Mouse (Mus musculus) cerebellum, adult 2 months (tissue): ENCODE data around the gene Rae1. TPM values are rescaled to one million over a fixed set of nuclear protein-coding genes. Genes with fewer than 3 reads are reported as not detected.

Experiments
- DNase-seq, 2 experiments: peaks; one replicate each; pipeline ENCODE4 v3.0.0; 2021
- H3K27ac ChIP-seq: fragments of 200-500 bp; 2 replicates; pipeline ENCODE4 v1.5.1; 2012; ENCODE audit warnings: low read length, control low read depth, inconsistent platforms; ENCODE audit not compliant: insufficient read depth
- H3K27me3 ChIP-seq: fragments of 200-500 bp; 2 replicates; pipeline ENCODE4 v1.6.1; 2012; ENCODE audit warnings: inconsistent platforms, mild to moderate bottlenecking, low read length, moderate library complexity; ENCODE audit not compliant: control insufficient read depth, insufficient read depth
- H3K4me1 ChIP-seq: fragments of 200-500 bp; 2 replicates; pipeline ENCODE4 v1.6.1; 2011; ENCODE audit warnings: low read length; ENCODE audit not compliant: control insufficient read depth, insufficient read depth
- H3K4me3 ChIP-seq: fragments of 200-500 bp; replicated peaks from 2 replicates; pipeline ENCODE3; 2011; ENCODE audit warnings: mild to moderate bottlenecking, low read depth, low read length, control low read depth; ENCODE audit not compliant: insufficient read depth
- CTCF ChIP-seq: fragments of 200-500 bp; IDR thresholded peaks from 2 replicates; pipeline ENCODE4 v1.5.1; 2011; ENCODE audit warnings: low read depth, mild to moderate bottlenecking, control low read depth, low read length, moderate library complexity, borderline replicate concordance; ENCODE audit not compliant: insufficient read depth
- POLR2A ChIP-seq: fragments of 200-500 bp; IDR thresholded peaks from 2 replicates; pipeline ENCODE4 v1.6.1; 2011; ENCODE audit warnings: low read length, control low read depth, borderline replicate concordance; ENCODE audit not compliant: insufficient read depth
- WGBS: fragments of 180-500 bp; shearing (Covaris S2); methylation state at CpG from one replicate; pipeline ENCODE4 v1.1.7; 2018; 5-methylcytosine and 5-hydroxymethylcytosine counted together
- polyA plus RNA-seq: library from polyadenylated mRNA; depleted of rRNA; stranded (reverse); fragments of >200 nt; gene quantifications from 2 replicates; pipeline ENCODE4 v1.2.3, GENCODE M21; 2012

The Rae1 gene
- polyA plus RNA-seq, 1 experiment, result 69.1 TPM

GRCm38 (mm10) chr2:173041242-173041641 lies 41.3 kb downstream of the Rae1 start:
- H3K4me1 ChIP-seq, result no peaks in the 10 kb centered on the region
- no peak overlapping the region for H3K27ac ChIP-seq
- no peaks in the 10 kb centered on the region for H3K27me3 ChIP-seq
- no peak for TF ChIP-seq CTCF
- no peak for TF ChIP-seq POLR2A
- WGBS, result 60% methylated on average over 5 of the region's 5 CpGs
- H3K4me3 ChIP-seq, result no peak overlapping the region
- DNase-seq, result no peak

GRCm38 (mm10) chr2:173041893-173042292 lies 42.0 kb downstream of the Rae1 start:
- no peak overlapping the region for H3K27ac ChIP-seq
- WGBS, result 93% methylated on average over 1 of the region's 1 CpGs
- H3K27me3 ChIP-seq, result no peaks in the 10 kb centered on the region
- H3K4me1 ChIP-seq, result no peaks in the 10 kb centered on the region
- TF ChIP-seq CTCF (no peak), POLR2A (no peak)
- no peak for DNase-seq
- no peak overlapping the region for H3K4me3 ChIP-seq

- H3K4me1 ChIP-seq, result no peaks in the 10 kb centered on the region
- H3K4me3 ChIP-seq, result no peak overlapping the region
- H3K27me3 ChIP-seq, result no peaks in the 10 kb centered on the region
- 59% methylated on average over 11 of the region's 11 CpGs for WGBS
- no peak for DNase-seq
- no peak for TF ChIP-seq CTCF
- no peak for TF ChIP-seq POLR2A
- no peak overlapping the region for H3K27ac ChIP-seq
These were observed 42.7 kb downstream of the Rae1 start for GRCm38 (mm10) chr2:173042504-173043162.

- no peaks in the 10 kb centered on the region for H3K27me3 ChIP-seq
- TF ChIP-seq CTCF (no peak), POLR2A (no peak)
- no peak for DNase-seq
- no peak overlapping the region for H3K27ac ChIP-seq
- H3K4me3 ChIP-seq, result no peak overlapping the region
- 53% methylated on average over 18 of the region's 18 CpGs for WGBS
- no peaks in the 10 kb centered on the region for H3K4me1 ChIP-seq
These were observed 44.5 kb downstream of the Rae1 start for GRCm38 (mm10) chr2:173044198-173044970.

GRCm38 (mm10) chr2:173046582-173047297 lies 46.8 kb downstream of the Rae1 start:
- Histone ChIP-seq H3K27ac (no peak overlapping the region), H3K4me1 (no peaks in the 10 kb centered on the region), H3K27me3 (no peaks in the 10 kb centered on the region), H3K4me3 (no peak overlapping the region)
- WGBS, result 77% methylated on average over 15 of the region's 15 CpGs
- TF ChIP-seq POLR2A, result no peak
- no peak for TF ChIP-seq CTCF
- no peak for DNase-seq

GRCm38 (mm10) chr2:173047471-173047870 lies 47.6 kb downstream of the Rae1 start:
- Histone ChIP-seq H3K27me3 (no peaks in the 10 kb centered on the region), H3K4me3 (no peak overlapping the region), H3K4me1 (no peaks in the 10 kb centered on the region), H3K27ac (no peak overlapping the region)
- no peak for TF ChIP-seq POLR2A
- no peak for TF ChIP-seq CTCF
- no peak for DNase-seq
- WGBS, result 26% methylated on average over 5 of the region's 5 CpGs

GRCm38 (mm10) chr2:173048041-173048745 lies 48.3 kb downstream of the Rae1 start:
- DNase-seq, result no peak
- 46% methylated on average over 17 of the region's 17 CpGs for WGBS
- no peak overlapping the region for H3K27ac ChIP-seq
- TF ChIP-seq CTCF (no peak), POLR2A (no peak)
- H3K4me1 ChIP-seq, result no peaks in the 10 kb centered on the region
- H3K4me3 ChIP-seq, result no peak overlapping the region
- no peaks in the 10 kb centered on the region for H3K27me3 ChIP-seq

- no peak for TF ChIP-seq POLR2A
- TF ChIP-seq CTCF, result no peak
- no peaks in the 10 kb centered on the region for H3K27me3 ChIP-seq
- H3K4me3 ChIP-seq, result no peak overlapping the region
These were observed 49.3 kb downstream of the Rae1 start for GRCm38 (mm10) chr2:173049231-173049630.

More at GRCm38 (mm10) chr2:173049231-173049630, 49.3 kb downstream of the Rae1 start:
- Histone ChIP-seq H3K4me1 (no peaks in the 10 kb centered on the region), H3K27ac (no peak overlapping the region)
- DNase-seq, result no peak
- WGBS, result 89% methylated on average over 3 of the region's 3 CpGs
